Mouse (Mus musculus) E14TG2a.4 (cell line): ENCODE results near the gene Tmem213.

Source experiments
- CTCF ChIP-seq: conservative IDR thresholded peaks from 2 replicates; pipeline ENCODE4 v1.5.1; 2014; ENCODE audit warnings: low read length
- NANOG ChIP-seq: IDR thresholded peaks from 2 replicates; pipeline ENCODE4 v1.6.1; 2014; ENCODE audit warnings: borderline replicate concordance, low read length, mixed read lengths
- POU5F1 ChIP-seq: IDR thresholded peaks from 2 replicates; pipeline ENCODE4 v1.6.1; 2014; ENCODE audit warnings: low read length, borderline replicate concordance

DNA sequence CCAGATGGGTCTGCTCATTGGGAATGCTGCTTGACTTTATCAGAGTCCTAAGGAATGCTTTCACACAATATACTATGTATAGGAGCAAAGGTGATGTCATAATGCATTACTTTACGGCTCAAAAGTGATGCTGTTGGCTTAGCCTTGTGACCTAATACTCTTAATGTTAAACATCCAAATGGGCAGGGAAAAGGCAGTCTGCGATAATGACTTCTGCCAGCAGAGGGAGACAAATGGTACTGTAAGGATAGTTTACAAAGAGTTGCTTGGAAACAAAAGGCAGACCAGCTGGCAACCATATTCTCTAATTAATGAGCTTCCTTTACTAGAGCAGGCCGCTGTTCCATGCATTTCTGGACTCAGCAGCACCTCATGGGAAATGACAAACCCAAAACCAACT, 51.0 kb downstream of the Tmem213 start:
- TF ChIP-seq CTCF (peak; percentile 78), POU5F1 (no peak), NANOG (no peak)
